Mouse (Mus musculus): ENCODE measurements around the gene Appbp2.
"Not testable (repeated sequence)": the region's sequence is repeated elsewhere in the genome, so short reads cannot be mapped to it uniquely, and the experiment has no call there.

Appbp2 gene

DNA sequence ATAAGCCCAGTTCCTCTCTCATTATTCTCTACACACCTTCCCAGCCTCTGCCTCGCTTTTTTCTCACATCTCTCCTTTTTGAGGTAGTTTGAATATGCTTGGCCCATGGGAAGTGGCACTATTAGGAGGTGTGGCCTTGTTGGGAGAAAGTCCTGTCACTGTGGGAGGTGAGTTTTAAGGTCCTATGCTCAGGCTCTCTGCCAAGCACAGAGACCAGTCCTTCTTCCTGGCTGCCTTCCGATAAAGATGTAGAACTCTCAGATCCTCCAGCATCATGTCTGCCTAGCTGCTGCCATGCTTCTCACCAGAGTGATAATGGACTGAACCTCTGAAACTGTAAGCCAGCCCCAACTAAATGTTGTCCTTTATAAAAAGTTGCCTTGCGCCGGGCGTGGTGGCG, 12.4 kb downstream of the Appbp2 start:
- no peak for DNase-seq (ENCODE audit: low spot score)

- no peak for DNase-seq (ENCODE audit: low spot score)
Observed at GRCm38 (mm10) chr11:85219014-85219413, 15.9 kb downstream of the Appbp2 start.

- DNase-seq (ENCODE audit: low spot score) = no peak
Observed at GRCm38 (mm10) chr11:85214679-85215078, 20.3 kb downstream of the Appbp2 start.

GRCm38 (mm10) chr11:85213215-85213614, 21.7 kb downstream of the Appbp2 start:
- peak; percentile 32 for DNase-seq (ENCODE audit: low spot score)

DNA sequence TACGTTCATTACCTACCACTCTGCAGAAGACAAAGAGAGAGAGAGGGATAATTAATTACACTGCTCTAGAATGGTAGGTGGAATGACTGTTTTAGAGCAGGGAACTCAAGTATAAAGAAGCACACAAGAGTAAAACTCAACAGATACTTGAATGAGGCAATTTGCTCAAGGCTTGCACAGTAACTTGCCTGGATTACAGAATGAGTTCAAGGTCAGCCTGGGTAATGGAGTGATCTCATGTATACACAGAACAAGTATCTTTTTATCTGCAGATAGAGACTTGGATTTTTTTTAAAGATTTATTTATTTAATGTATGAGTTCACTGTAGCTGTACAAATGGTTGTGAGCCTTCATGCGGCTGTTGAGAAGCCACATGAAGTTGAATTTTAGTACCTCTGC, 23.8 kb downstream of the Appbp2 start:
- no peak for DNase-seq (ENCODE audit: low spot score)

DNA sequence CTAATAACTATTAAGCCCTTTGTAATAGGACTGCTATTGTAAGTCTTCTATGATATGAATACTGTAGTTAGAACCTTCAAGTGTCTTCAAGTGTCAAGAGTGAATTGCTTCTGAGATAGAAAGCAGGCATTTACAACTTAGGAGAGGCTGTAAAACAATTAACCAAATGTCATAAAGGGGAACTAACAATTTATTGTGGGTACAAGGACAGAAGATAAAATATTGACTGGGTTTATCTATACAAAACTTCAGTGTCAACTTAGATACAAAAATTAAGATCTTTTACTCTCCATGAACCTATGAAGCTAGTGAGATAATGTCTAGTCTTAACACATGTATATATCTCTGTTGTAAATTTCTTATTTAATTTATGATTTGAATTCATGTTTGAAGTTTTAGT, 28.7 kb downstream of the Appbp2 start:
- no peak for DNase-seq (ENCODE audit: low spot score)

- no peak for DNase-seq (ENCODE audit: low spot score)
Observed at GRCm38 (mm10) chr11:85198906-85199305, 36.0 kb downstream of the Appbp2 start.

DNA sequence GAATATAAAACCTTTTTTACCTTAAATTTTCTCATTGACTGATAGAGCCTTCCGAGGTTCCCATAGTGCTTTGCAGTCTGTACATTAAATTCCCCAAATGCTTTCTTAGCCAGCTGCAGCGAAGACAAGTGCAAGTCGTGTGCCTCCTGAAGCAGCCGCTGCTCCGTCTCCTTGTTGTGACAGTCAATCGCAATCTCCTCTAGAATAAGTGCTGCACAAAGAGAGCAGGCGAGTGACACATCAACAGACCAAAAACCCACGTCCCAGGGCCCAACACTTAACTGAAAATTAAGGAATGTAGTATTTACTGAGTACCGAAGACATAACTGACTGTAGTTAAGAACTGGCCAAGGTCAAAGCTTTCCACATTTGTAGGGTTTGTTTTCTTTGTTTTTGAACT, 38.9 kb downstream of the Appbp2 start:
- DNase-seq (ENCODE audit: low spot score) = no peak

GRCm38 (mm10) chr11:85194206-85194605, 40.7 kb downstream of the Appbp2 start:
- DNase-seq (ENCODE audit: low spot score) = no peak

- no peak for DNase-seq (ENCODE audit: low spot score)
Observed at GRCm38 (mm10) chr11:85190741-85191140, 44.2 kb downstream of the Appbp2 start.

DNA sequence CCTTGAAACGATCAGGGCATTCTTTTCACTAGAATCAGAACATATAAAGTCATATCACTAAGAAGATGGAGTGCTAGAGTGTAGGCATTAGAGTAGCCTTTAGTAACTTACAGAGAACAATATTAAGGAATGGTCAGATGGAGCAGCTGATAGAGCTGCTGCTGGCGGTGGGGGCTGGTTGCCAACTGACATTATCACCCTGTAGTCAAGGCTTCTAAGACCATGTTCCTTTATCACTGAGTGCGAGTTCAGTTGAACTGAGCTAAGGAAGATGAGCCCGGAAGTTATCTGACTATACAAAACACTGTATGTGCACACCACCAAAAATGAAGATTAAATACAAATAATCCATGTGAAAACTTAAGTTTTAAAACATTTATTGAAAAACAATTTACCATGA, 45.8 kb downstream of the Appbp2 start:
- no peak for DNase-seq (ENCODE audit: low spot score)

GRCm38 (mm10) chr11:85184839-85185238, 50.1 kb downstream of the Appbp2 start:
- DNase-seq (ENCODE audit: low spot score) = no peak

GRCm38 (mm10) chr11:85184082-85184481, 50.8 kb downstream of the Appbp2 start:
- DNase-seq (ENCODE audit: low spot score) = peak; percentile 77

DNA sequence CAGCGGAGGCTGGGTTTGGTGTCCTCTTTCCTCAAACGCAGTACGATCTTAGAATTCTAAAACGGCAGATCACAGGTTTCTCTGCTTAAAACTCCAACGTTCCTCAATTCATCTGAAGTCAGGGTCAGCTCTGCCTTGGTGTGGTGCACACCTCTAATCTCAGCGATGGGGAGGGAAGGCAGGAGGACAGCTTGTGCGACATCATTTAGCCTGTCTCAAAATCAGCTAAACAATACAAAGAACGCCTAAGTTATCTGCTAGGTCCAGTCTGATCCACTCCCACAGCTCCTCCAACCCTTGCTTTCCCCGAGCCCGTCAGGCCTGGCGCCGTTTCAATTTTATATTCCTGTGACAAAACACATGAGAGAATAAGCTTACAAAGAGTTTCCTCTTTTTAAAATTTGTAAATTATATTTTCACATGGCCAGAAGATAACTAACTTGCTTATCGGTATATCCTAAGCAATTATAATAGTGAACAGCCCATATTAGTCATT, 51.6 kb downstream of the Appbp2 start:
- DNase-seq (ENCODE audit: low spot score) = no peak

DNA sequence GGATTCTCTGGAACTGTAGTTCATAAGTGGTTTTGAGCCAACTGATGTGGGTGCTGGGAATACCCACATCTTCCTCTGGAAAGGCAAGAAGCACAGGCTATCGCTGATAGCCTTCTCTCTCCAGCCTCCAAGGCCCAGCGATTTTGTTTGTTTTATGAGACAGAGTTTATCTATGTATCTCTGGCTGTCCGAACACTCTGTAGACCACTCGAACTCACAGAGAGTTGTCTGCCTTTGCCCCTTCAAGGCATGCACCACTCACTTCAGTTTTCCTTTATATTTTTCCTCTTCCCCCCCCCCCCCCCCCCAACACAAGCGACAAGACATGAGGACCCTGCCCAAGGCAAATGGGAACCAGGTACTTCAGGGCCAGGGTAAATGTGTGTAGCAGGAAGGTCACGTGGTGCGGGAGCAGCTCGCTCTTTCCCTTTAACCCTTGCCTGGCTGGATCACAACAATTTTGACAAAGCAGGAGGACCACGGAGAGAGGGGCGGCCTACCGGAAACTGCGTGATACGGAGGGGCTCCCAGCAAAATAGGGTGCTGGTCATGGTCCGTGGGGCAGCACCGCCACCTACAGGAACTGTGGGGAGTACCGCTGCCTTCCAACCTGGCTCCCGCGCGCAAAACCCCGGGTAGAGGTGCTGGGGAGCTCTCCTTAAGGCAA, 52.2 kb downstream of the Appbp2 start:
- peak; percentile 68 for DNase-seq (ENCODE audit: low spot score)

DNA sequence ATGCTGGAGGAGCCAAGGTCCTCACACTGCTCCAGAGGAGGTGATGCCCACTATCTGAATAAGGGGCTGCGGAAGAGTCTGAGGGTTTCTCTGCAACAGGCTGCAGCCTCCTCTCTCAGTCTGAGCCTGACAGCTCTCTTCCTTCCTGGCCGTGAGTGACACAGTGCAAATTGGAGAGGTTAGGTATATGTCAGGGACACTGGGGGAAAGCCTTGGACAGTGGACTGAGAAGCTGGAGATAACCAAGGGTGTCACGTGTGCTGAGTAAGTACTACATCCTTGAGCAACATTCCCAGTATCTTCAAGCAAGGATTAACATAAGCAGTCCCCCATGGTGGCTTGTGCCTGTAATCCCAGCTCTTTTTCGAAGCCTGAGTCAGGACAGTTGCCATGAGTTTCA, 56.5 kb downstream of the Appbp2 start:
- DNase-seq (ENCODE audit: low spot score) = no peak

- no peak for DNase-seq (ENCODE audit: low spot score)
Observed at GRCm38 (mm10) chr11:85177761-85178160, 57.2 kb downstream of the Appbp2 start.

DNA sequence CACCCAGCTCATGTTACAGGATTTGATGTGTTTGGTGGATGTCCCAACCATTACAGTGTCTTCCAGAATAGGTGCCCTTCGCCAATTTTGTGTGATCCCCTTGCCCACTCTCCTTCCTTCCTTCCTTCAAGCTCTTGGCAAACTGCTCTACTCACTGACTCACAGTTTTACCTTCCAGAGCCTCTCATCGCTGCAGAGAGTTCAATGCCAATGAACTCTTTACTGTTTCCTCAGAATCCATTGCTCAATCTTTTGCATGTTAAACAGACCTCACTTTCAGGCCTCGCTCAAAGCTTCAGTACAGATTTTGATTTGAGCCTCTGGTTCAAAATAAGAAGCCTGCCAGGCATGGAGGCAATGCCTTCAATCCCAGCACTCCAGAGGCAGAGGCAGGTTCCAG, 59.0 kb downstream of the Appbp2 start:
- no peak for DNase-seq (ENCODE audit: low spot score)

DNA sequence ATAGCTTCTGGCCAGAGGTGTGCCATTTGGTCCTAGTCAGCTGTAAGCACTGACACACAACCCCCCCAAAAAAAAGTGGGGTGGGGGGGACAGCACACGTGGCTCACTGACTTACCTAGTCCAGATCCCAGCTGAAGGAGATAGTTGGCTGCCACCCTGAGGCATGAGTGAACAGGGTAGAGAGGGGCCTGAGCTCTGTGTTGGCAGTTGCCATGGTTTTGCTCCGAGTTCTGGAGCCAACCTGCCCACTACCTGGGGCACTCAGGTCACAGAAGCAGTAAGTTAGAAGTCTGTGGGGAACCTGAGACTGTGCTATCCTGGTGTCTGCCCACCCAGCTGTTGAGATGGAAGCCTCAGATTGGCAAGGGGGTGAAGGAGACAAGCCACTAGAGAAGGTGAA, 64.1 kb downstream of the Appbp2 start:
- no peak for DNase-seq (ENCODE audit: low spot score)

GRCm38 (mm10) chr11:85170058-85170740, 64.7 kb downstream of the Appbp2 start, which contains the start of gene 1700125H20Rik:
Gene 1700125H20Rik (plus strand): TSS chr11:85170404.
- peak; percentile 93 for DNase-seq (ENCODE audit: low spot score)

DNA sequence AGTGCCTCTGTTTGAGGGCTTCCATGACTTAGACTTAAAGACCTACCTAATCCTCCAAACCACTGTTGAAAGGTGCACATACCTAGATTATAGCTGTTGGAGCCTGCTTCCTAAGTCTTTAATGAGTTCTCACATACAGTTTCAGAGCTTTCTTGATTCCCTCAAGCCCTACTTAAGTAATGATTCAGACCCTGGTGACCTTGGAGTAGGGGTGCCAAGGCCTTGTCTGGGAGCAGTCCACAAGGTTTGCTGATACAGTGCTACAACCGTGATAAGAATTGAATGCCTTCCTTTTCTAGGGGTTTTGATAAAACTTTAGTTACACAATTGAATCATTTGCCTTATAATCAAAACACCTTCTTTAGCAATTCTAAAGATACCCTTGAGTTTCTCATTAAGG, 67.4 kb downstream of the Appbp2 start:
- DNase-seq (ENCODE audit: low spot score) = no peak

- no peak for DNase-seq (ENCODE audit: low spot score)
Observed at GRCm38 (mm10) chr11:85164371-85164770, 70.6 kb downstream of the Appbp2 start.

DNA sequence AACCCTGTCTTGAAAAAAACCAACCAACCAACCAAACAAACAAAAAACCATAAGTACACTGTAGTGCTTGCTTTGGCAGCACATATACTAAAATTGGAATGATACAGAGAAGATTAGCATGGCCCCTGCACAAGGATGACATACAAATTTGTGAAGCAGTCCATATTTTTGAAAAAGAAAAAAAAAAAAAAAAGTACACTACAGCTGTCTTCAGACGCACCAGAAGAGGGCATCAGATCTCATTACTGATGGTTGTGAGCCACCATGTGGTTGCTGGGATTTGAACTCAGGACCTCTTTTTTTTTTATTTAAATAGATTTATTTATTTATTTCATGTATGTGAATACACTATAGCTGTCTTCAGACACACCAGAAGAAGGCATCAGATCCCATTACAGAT, 71.9 kb downstream of the Appbp2 start:
- not testable (repeated sequence) for DNase-seq (ENCODE audit: low spot score)

- no peak for DNase-seq (ENCODE audit: low spot score)
Observed at GRCm38 (mm10) chr11:85157301-85157700, 77.6 kb downstream of the Appbp2 start.
